Mouse (Mus musculus) layer of hippocampus, adult 9-11 months (tissue): Measurements from ENCODE around the gene Nme7.

Experiments used
- DNase-seq: peaks from one replicate; pipeline ENCODE4 v3.0.0; 2022

The Nme7 gene

DNA sequence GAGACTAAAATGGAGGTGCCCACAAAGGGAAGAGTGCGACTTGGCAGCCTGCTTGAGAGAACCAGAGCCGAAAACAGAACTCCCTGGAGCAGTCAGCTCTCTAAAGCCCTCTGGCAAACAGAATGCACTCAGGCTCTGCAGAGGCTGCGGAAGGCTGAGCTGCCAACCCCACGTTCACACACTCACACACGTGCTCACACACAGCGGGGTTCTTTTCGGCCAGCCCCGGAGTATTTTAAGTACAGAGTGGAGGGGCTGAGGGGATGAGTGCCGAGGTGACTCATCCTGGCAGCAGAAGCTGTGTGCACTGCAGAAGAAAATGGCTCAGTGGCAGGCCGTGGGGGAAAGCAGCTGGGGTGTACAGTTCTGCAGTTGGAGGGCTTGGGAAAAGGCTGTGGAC is 157.8 kb downstream of the Nme7 start:
- DNase-seq, result peak; percentile 89

DNA sequence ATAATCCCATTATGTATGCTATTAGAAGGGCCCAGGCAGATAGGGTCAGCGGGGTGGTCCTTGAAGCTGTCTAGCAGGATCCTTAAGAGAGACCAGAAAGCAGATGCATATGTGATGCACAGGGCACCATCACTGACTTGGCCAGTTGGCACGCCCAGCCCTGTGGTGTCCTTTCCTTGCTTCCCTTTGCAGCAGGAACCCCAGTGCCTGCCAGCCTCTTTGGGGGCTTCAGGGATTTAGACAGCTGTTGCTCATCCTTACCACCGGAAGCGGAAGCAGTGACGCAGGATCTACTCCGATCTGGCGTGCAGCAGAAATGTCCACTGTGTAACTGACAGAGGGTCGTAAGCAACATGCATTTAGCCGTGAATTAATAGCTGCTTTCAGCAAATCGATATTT is 163.5 kb downstream of the Nme7 start:
- DNase-seq, result no peak

DNA sequence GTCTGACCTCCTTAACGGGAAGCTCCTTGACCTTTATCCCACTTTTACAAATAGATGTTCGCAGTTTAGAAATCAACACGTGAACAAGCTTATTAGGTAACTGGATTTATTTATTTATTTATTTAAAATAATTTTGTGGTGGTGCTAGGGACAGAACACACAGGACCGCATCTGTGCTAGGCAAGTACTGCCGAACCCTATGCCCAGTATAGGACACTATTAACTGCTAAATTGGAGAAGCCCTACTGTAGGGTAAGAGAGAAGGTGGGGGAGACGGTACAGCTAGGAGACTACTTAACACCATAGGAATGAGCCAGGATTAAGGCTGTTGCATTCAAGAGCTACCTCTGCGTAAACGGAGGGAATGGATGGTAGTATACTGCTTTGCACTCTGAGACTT is 164.4 kb downstream of the Nme7 start:
- DNase-seq, result no peak

DNA sequence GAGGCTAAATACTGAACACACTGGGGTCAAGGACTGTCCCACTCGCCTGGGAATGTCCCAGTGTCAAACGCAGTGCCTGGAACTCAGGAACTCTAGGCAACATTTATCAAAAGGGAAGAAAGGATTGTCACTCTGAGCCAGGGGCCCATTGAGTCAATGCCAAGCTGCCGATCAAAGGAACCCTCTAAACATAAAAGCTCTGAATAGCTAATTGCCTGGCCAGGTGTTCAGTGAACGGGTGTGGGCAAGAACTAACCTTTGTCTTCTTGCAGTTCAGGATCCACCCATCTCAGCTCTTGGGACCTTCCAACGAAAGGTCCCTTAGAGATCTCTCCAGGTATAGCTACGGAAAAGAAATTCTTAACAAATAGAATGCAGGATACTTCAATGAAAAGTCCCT is 167.1 kb downstream of the Nme7 start:
- no peak for DNase-seq

DNA sequence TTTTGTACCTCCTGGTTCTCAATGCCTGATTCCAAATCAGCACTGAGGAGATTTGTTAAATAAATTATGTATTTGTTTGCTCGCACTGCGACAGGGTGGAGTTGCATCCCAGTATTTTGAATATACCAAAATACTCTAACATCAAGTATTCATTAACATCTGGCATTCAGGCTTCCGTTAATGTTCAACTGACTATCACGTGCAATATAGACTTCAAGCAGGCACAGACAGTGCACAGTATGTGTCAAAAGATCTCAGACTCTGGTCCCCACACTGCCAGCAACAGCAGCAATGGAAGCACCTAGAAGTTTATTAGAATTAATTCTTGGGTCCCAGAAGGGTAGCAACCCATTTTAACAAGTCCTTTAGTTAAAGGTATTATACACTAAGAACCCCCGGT is 167.7 kb downstream of the Nme7 start:
- DNase-seq, result no peak

DNA sequence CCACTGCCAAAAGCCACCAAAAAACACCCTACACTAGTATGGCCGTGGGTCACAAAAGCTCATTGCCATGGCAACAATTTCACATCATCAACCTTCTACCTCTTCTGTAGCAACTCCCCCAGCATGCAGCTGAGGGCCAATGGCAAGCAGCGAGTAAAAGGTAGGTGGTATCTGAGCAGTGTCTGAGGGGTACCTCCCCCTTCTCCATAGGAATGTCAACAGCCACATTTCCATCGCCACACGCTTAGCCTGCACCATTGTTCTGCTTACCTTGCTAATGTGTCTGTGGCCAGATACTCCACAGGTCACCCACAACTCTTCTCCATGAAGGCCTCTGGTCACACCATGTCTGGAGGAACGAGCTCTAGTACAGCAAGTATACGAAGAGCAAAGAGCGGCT is 169.5 kb downstream of the Nme7 start:
- no peak for DNase-seq

DNA sequence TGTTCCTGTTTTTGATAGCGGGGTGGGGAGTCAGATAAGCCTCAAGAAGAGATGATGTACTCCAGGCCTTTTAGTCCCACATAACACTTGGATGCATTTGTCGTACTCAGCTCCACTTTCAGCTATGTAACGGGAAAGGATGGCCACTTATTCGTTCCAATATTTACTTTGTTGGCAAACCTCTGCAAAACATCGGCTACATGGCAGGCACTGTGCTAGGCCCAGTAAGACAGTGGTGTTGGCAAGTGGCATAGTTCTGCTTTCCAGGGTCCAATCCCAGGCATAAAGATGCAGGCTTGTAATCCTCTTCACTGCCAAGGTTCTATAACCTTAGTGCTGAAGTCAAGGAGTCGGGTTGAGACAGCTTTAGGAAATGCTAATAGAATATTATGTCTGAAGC is 170.4 kb downstream of the Nme7 start:
- DNase-seq, result no peak

DNA sequence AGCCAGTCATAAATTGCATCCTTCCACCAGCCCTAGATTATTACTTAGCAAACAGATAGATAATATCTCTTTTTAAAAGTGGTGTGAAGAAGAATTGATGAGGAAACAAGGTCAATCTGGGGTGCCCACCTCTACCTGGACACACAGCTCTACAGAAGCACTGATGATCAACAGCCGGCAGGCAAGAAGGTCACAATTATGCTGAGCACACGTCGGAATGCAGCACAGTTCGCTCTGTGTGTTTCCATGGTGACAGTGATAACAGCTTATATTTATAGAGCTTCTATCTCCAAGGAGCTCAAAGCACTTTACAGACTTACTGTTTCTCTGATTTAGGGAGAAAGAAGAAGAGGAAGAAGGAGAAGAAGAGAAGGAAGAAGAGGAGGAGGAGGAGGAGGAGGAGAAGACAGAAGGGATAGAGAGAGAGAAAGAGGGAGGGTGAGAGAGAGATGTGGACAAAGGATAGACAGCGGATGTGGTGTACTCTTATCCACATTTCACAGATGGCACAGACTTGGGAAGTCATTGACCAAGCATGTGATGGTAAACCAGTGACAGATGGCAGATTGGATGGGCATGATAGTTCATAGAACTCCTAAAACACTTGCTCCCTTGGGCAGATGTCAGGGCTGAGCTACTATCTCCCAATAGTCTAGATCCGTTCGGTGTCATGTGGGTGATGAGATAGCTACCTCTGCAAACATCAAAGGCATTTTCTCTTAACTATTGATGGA is 171.0 kb downstream of the Nme7 start:
- DNase-seq, result peak; percentile 42

DNA sequence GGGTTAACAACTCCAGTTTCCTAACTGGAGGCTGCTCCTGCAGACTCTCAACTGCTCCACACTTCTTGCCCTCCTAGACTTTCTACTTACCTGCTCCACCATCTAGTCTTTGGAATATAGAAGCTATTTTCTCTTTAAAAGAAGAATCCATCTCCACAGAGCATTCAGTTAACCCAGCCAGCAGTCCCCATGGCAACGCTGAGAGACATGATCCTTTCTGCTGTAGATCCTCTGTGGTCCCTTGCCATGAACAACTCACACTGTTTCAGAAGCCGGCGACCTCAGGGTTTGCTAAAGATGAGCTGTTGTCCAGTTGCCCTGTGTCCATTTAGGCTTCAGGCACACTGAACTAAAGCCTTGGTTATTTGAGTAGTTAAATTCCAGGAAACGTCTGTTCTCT is 172.0 kb downstream of the Nme7 start:
- peak; percentile 45 for DNase-seq

DNA sequence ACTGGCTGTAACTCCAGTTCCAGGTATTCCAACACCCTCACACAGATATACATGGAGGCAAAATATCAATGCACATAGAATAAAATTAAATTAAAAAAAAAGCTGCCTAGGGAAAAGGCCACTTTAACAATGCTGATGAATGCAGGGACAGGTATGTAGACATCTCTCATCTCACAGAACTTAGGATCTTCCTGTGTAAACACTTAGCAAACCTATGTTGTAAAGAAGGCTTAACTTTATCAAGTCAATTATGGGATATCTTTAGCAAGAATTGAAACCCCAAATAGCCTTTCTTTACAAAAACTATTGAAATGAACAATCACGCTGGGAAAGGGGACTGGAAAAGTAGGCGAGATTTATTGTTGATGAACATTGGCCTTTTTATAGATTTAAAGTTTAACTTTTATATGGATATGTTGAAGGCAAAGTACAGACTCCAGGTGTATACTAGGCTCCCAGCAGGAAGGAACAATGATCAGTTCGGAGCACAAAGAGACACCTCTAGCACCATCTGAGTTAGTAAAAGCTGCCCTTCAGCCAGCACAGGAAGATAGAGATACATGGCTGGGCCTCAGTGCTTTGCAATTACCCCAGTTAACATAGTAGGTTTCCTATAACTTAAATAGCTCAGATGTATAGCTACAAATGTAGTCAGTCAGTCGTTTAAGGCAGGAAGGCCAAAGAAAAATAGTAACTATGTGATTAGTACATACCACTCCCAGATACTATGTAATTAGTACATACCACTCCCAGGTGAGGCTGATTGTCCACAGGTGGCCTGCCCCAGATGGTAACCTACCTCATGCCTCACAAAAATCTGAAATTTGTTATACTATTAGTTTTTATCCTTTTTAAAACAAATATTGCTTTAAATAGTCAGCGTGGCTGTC is 177.1 kb downstream of the Nme7 start:
- DNase-seq, result no peak

DNA sequence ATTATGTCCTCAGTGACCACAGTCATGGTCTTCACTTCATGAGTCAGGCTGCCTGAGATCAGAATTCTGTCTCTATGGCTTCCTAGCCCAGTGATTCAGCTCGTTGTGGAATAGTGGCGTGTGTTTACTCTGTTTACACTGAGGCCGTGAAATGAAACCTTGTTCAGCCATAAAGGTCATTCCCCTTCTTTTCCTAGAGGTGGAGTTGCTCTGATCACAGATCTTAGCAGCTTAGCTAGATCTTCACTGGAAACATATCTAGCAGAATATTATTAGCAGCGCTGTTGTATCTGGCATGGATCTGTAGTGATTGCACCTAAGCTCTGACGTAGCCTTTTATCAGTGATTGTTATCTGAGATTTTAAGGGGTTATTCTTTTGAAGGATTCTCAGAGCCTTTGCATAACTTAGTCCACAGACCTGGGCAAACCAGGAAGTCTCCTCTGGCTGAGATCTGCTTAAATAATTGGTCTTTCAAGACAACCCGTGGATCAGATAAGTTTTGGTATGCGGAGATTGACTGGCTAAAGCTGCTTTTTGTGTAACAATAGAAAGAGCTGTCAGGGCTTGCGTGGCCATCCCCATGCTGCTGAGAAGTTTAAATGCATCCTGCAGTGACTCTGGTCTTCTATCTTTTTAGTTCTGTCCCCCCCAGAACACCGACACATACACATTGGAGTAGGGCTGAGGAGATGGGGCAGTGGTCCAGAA is 177.9 kb downstream of the Nme7 start:
- no peak for DNase-seq

DNA sequence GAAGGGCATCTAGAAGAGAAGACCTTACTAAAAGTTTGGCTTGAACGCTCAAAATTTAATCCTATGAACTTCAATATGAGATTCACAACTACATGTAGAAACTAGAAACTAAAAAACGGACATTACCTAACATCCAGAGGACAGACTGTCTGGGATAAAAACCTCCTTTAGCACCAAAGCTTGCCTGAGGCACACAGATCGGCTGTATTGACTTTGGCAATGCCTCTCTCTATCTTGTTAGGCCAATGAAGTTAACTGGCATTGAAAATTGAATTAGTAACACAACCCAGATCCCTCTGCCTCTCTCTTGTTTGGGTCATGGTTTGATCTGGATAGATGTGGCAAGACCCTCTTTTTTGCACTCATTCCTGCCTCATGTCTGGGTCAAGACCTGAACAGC is 178.9 kb downstream of the Nme7 start:
- DNase-seq, result no peak

DNA sequence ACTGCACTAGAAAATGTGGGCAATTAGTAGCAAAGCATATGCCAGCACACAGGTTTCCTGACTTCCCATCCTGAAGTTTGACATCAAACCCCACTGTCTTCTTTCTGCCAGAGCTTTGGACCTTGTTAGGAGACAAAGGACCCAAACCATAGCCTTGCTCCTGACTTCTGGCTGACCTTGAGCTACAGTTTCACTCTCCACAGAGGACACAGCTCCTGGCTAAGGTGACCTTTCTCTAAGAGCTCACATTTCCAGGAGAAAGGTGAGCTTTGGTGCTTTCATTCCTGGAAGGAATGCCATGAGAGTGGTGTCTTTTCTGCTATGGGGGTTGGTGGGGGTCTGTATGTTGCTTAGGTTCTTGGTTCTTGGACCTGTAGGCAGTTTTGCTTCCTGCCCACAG is 179.8 kb downstream of the Nme7 start:
- DNase-seq, result no peak
